19 mouse cellular contexts compared by ENCODE assay signal in genomic region chr12:80387326-80387725, GRCm38 (mm10). TPM values are rescaled to one million over a fixed set of nuclear protein-coding genes. Genes with fewer than 3 reads are reported as not detected.
A peak's percentile ranks its signal among the peaks of the same experiment; 100 is the strongest.
DNase-seq lines count a peak whose midpoint lies in the region; ATAC-seq and TF ChIP-seq lines count a peak whose summit lies in the region.
"Had no signal": no experiment of that assay in that cellular context is flagged by ENCODE, and none has a peak within 500 bp of the region (broad histone marks: within the 10 kb centered on the region; RNA-seq: fewer than 3 reads in every experiment).

No protein-coding gene starts in this region.

- WGBS in heart, embryonic 12.5 days: 93% methylated on average over 5 of the region's 5 CpGs
- WGBS in hindbrain, embryonic 11.5 days: 92% methylated on average over 5 of the region's 5 CpGs

- in situ Hi-C loops in CH12.LX (cut with MboI; ENCODE audit: low pct_ligation_motif_present, low pct_unique_long_range_greater_than_20kb, low sequenced_read_pairs): no loop called here

- dilution Hi-C loops in CH12.LX (cut with MboI; ENCODE audit: extremely low pct_ligation_motif_present, extremely low pct_unique_long_range_greater_than_20kb, low sequenced_read_pairs): no loop called here

- H3K79me2 ChIP-seq in CH12.LX (replicated peaks; ENCODE audit: control insufficient read depth, extremely low read depth, insufficient read depth, poor library complexity, severe bottlenecking): no peaks in the 10 kb centered on the region

- TF ChIP-seq RAD21 in CH12.LX (IDR thresholded peaks at IDR 0.05; ENCODE audit: low read depth, low read length): no peak

- peaks cover 40% of the 10 kb centered on the region for H3K36me3 ChIP-seq in heart, embryonic 12.5 days
- H3K36me3 ChIP-seq in CH12.LX (replicated peaks in 1 of 2; ENCODE audit: control insufficient read depth in 1 of 2, insufficient read depth in 1 of 2, low read length in 1 of 2): peaks cover 29 to 75% of the 10 kb centered on the region in 2 experiments
- no peaks in the 10 kb centered on the region for H3K36me3 ChIP-seq in hindbrain, embryonic 11.5 days (ENCODE audit: control insufficient read depth, insufficient read depth, low read length)

- H3K4me3 ChIP-seq in heart, embryonic 12.5 days: no peak overlapping the region
- no peak overlapping the region for H3K4me3 ChIP-seq in CH12.LX (replicated peaks in 1 of 3; ENCODE audit: low read depth in 2 of 3, low read length in 2 of 3, poor library complexity in 1 of 3)
- H3K4me3 ChIP-seq in hindbrain, embryonic 11.5 days (ENCODE audit: low read depth, low read length): no peak overlapping the region
- H3K4me3 ChIP-seq: embryonic facial prominence, embryonic 12.5 days; forebrain, embryonic 15.5 days; hindbrain, embryonic 13.5 days had no signal

- intact Hi-C loops in left cerebral cortex, postnatal 14 days (cut with DNase I): loop anchor here (5.0 kb wide), 2 partner anchors 190 to 230 kb away; no protein-coding TSS in a partner anchor
- intact Hi-C loops in left cerebral cortex, postnatal 36 days (cut with DNase I): loop anchor here (5.0 kb wide), 1 partner anchor 230 kb away; no protein-coding TSS in a partner anchor

- no peak overlapping the region for H3K27ac ChIP-seq in heart, embryonic 12.5 days (ENCODE audit: poor library complexity, severe bottlenecking)
- H3K27ac ChIP-seq in CH12.LX (ENCODE audit: insufficient read depth, low read depth): no peak overlapping the region
- no peak overlapping the region for H3K27ac ChIP-seq in hindbrain, embryonic 11.5 days (ENCODE audit: low read depth, low read length)
- H3K27ac ChIP-seq: embryonic facial prominence, embryonic 12.5 days; forebrain, embryonic 15.5 days; hindbrain, embryonic 13.5 days; hindbrain, postnatal 0 days had no signal

- no peak for TF ChIP-seq POLR2A in CH12.LX (IDR thresholded peaks at IDR 0.05; ENCODE audit: low read depth, low read length)

- no peaks in the 10 kb centered on the region for H3K27me3 ChIP-seq in heart, embryonic 12.5 days (replicated peaks)
- no peaks in the 10 kb centered on the region for H3K27me3 ChIP-seq in CH12.LX (replicated peaks)
- H3K27me3 ChIP-seq in hindbrain, embryonic 11.5 days (ENCODE audit: control insufficient read depth, insufficient read depth, low read length): no peaks in the 10 kb centered on the region
- H3K27me3 ChIP-seq: embryonic facial prominence, embryonic 12.5 days; forebrain, embryonic 15.5 days; hindbrain, embryonic 13.5 days had no signal

- no peak for TF ChIP-seq EP300 in CH12.LX (IDR thresholded peaks at IDR 0.05; ENCODE audit: low read length)

- H3K9ac ChIP-seq in heart, embryonic 12.5 days: no peak overlapping the region
- H3K9ac ChIP-seq in CH12.LX (ENCODE audit: insufficient read depth, low read depth): no peak overlapping the region
- no peak overlapping the region for H3K9ac ChIP-seq in hindbrain, embryonic 11.5 days (ENCODE audit: low read depth, low read length)
- H3K9ac ChIP-seq: embryonic facial prominence, embryonic 12.5 days; forebrain, embryonic 15.5 days; hindbrain, embryonic 13.5 days had no signal

- peak; percentile 34 for DNase-seq in heart, adult 11 months
- DNase-seq in left cerebral cortex, postnatal 14 days (ENCODE audit: low spot score in 2 of 2): peak; percentile 44 to 77
- no peak for DNase-seq in left cerebral cortex, postnatal 36 days (ENCODE audit: low spot score in 2 of 2)
- DNase-seq in CH12.LX (ENCODE audit: extremely low read depth): peak; percentile 37
- DNase-seq in telencephalon, adult 2 months (ENCODE audit: low read depth, low spot score): peak; percentile 65
- no peak for DNase-seq in hindbrain, embryonic 11.5 days (ENCODE audit: low spot score)
- DNase-seq: adrenal gland, adult 8-10 months; adrenal gland, postnatal 36 days; cerebellum, adult 11 months; cerebellum, adult 8-10 months; cerebellum, postnatal 14 days; gastrocnemius, postnatal 25 days; heart, postnatal 10 days; heart, postnatal 4 days had no signal

- H3K4me2 ChIP-seq in heart, embryonic 12.5 days: no peak overlapping the region
- no peak overlapping the region for H3K4me2 ChIP-seq in CH12.LX (ENCODE audit: insufficient read depth, low read depth, poor library complexity, severe bottlenecking)
- H3K4me2 ChIP-seq in hindbrain, embryonic 11.5 days (replicated peaks; ENCODE audit: low read depth, low read length): no peak overlapping the region
- H3K4me2 ChIP-seq: embryonic facial prominence, embryonic 12.5 days; forebrain, embryonic 15.5 days; hindbrain, embryonic 13.5 days had no signal

- H3K4me1 ChIP-seq in heart, embryonic 12.5 days (replicated peaks): peaks cover 23% of the 10 kb centered on the region
- H3K4me1 ChIP-seq in CH12.LX (ENCODE audit: control insufficient read depth in 1 of 2, insufficient read depth in 2 of 2): peaks cover 0 to 26% of the 10 kb centered on the region in 2 experiments; a peak in 2 of 4 replicates
- no peaks in the 10 kb centered on the region for H3K4me1 ChIP-seq in hindbrain, embryonic 11.5 days (replicated peaks; ENCODE audit: control insufficient read depth, insufficient read depth, low read length)
- H3K4me1 ChIP-seq: embryonic facial prominence, embryonic 12.5 days; forebrain, embryonic 15.5 days; hindbrain, embryonic 13.5 days had no signal

- no peaks in the 10 kb centered on the region for H3K9me3 ChIP-seq in heart, embryonic 12.5 days (replicated peaks)
- H3K9me3 ChIP-seq in CH12.LX (replicated peaks; ENCODE audit: low read length): no peaks in the 10 kb centered on the region
- H3K9me3 ChIP-seq in hindbrain, embryonic 11.5 days (ENCODE audit: control insufficient read depth, low read length): no peaks in the 10 kb centered on the region
- H3K9me3 ChIP-seq: embryonic facial prominence, embryonic 12.5 days; forebrain, embryonic 15.5 days; hindbrain, embryonic 13.5 days had no signal

- no peak for TF ChIP-seq CTCF in CH12.LX (conservative IDR thresholded peaks at IDR 0.05 in 1 of 2, IDR thresholded peaks at IDR 0.05 in 1 of 2; ENCODE audit: low read depth in 2 of 2, low read length in 2 of 2)

- ATAC-seq in heart, embryonic 12.5 days (ENCODE audit: insufficient number of reproducible peaks, low FRiP score): no peak
- no peak for ATAC-seq in hindbrain, embryonic 11.5 days (ENCODE audit: low FRiP score)
- ATAC-seq: forebrain, embryonic 15.5 days; hindbrain, postnatal 0 days had no signal

TF ChIP-seq in CH12.LX, 34 proteins besides CTCF, POLR2A, EP300 and RAD21:
- TF ChIP-seq MAX (IDR thresholded peaks at IDR 0.05; ENCODE audit: low read length): no peak
- TF ChIP-seq NRF1 (IDR thresholded peaks at IDR 0.05; ENCODE audit: low read depth, low read length): no peak
- no peak for TF ChIP-seq MYC (IDR thresholded peaks at IDR 0.05; ENCODE audit: low read depth, low read length)
- TF ChIP-seq TBP (conservative IDR thresholded peaks at IDR 0.05; ENCODE audit: low read depth, low read length): no peak
- no peak for TF ChIP-seq SIN3A (IDR thresholded peaks at IDR 0.05; ENCODE audit: low read length)
- TF ChIP-seq ETS1 (conservative IDR thresholded peaks at IDR 0.05; ENCODE audit: low read depth, low read length): no peak
- TF ChIP-seq ELF1 (IDR thresholded peaks at IDR 0.05; ENCODE audit: low read depth, low read length): no peak
- TF ChIP-seq ZC3H11A (IDR thresholded peaks at IDR 0.05; ENCODE audit: low read depth, low read length): no peak
- no peak for TF ChIP-seq JUND (conservative IDR thresholded peaks at IDR 0.05; ENCODE audit: low read depth, low read length)
- TF ChIP-seq BHLHE40 (IDR thresholded peaks at IDR 0.05; ENCODE audit: low read depth, low read length): no peak
- no peak for TF ChIP-seq IRF4 (IDR thresholded peaks at IDR 0.05; ENCODE audit: low read depth, low read length)
- no peak for TF ChIP-seq UBTF (IDR thresholded peaks at IDR 0.05; ENCODE audit: low read depth, low read length)
- TF ChIP-seq NELFE (IDR thresholded peaks at IDR 0.05; ENCODE audit: low read depth, low read length): no peak
- TF ChIP-seq JUN (IDR thresholded peaks at IDR 0.05; ENCODE audit: insufficient read depth, low read depth, low read length): no peak
- no peak for TF ChIP-seq USF1 (IDR thresholded peaks at IDR 0.05; ENCODE audit: low read depth, low read length)
- TF ChIP-seq CHD2 (IDR thresholded peaks at IDR 0.05; ENCODE audit: low read length): no peak
- no peak for TF ChIP-seq SMC3 (IDR thresholded peaks at IDR 0.05; ENCODE audit: low read depth, low read length)

RNA-seq across cellular contexts. Expression of gene Dcaf5, which starts 49.1 kb away (rescaled TPM):
- polyA plus RNA-seq in heart, embryonic 12.5 days (2016; fragmentation: Nextera tagmentation; extraction: Ambion mirVana): 14.7 and 15.1 TPM in 2 replicates
- total RNA-seq in left cerebral cortex, postnatal 14 days (2021): 10 to 100 TPM; 78.0 to 78.9 TPM
- total RNA-seq in left cerebral cortex, postnatal 36 days (2021): 10 to 100 TPM; 75.4 to 86.9 TPM
- total RNA-seq in CH12.LX (2012; rRNA removed) (11.0 and 13.0 TPM in 2 replicates), CH12.LX (2014; rRNA removed) (8.2 and 9.2 TPM in 2 replicates)
- 13.2 and 15.2 TPM in 2 replicates for polyA plus RNA-seq in CH12.LX (2012; ENCODE audit: insufficient read length, low read depth)
- 14.5 and 15.1 TPM in 2 replicates for polyA plus RNA-seq in hindbrain, embryonic 11.5 days (2014; fragmentation: Nextera tagmentation; extraction: Ambion mirVana)

Comparison
In these comparisons a context has a peak if more than half of its experiments do, and no peak if none do; other contexts are left out.
1. DNase-seq: peak in heart, adult 11 months (single experiment), left cerebral cortex, postnatal 14 days (2 of 2), CH12.LX (single experiment) and telencephalon, adult 2 months (single experiment); none in left cerebral cortex, postnatal 36 days (0 of 2) and hindbrain, embryonic 11.5 days (single experiment).
2. RNA of gene Dcaf5, which starts 49.1 kb away (total RNA-seq): 75.4 to 86.9 TPM in left cerebral cortex, postnatal 36 days and 78.0 to 78.9 TPM in left cerebral cortex, postnatal 14 days; 8.2 to 13.0 TPM in CH12.LX; every median in the first group is over 4 times any median in the second.